Mouse (Mus musculus): ENCODE measurements around the gene Kirrel3.

Kirrel3 gene

DNA sequence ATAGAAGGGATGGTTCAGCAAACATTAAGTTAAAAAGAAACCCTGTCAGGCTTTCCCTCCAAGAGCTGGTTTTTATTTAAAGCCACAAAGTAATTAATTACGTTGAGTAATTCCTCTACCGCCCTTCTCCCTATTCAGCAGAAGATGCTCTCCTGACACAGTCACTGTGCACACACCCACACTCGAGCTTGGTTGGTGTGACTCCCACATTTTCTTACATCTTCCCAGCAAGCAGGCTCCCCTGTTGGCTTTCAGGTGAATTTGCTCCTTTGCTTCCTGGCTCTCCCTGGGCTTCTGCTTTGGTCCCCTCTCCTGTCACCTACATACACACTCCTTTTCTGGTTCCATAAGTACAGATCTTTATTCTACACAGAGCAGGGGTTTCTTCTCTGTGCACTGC, 203.7 kb downstream of the Kirrel3 start:
- no peak for DNase-seq (ENCODE audit: low spot score)

DNA sequence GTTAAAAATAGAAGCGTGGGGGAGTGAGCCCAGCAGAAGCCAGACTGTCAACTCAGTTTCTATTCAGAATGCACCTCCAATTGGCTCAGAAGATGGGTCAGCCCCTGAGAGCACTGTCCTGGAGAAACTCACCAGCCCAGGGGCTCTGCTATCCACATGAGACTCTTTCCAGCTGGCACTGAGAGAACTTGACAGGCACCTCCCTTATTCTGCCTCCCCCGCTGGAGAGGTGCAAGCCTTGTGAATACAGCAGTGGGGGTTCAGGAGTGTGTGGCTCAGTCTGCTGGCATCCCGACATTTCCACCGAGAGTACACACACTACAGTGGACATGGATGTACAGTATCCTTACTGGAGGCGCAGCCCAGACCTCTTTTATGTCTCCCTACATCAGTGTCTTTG, 210.0 kb downstream of the Kirrel3 start:
- no peak for DNase-seq (ENCODE audit: low spot score)

GRCm38 (mm10) chr9:34703547-34704300, 218.0 kb downstream of the Kirrel3 start:
- DNase-seq (ENCODE audit: low spot score) = no peak

DNA sequence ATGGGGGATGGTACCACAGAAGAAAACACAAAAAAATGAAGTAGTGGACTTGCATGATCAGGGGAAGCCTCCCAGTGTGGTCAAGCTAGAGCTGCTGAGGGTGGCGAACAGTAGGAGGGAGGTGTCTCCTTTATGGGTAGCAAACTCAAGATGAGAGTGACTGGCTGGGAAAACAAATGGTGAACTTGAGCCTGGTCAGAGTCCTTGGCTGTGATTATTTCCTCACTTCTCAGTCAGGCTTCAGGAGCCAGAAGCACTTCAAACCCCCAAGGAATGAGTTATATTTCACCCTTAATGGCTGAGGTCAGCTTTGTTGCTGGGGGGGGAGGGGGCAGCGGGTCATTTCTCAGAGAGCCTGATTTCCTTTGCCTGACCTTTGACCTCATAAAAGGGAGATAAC, 218.7 kb downstream of the Kirrel3 start:
- DNase-seq (ENCODE audit: low spot score) = peak; percentile 4

DNA sequence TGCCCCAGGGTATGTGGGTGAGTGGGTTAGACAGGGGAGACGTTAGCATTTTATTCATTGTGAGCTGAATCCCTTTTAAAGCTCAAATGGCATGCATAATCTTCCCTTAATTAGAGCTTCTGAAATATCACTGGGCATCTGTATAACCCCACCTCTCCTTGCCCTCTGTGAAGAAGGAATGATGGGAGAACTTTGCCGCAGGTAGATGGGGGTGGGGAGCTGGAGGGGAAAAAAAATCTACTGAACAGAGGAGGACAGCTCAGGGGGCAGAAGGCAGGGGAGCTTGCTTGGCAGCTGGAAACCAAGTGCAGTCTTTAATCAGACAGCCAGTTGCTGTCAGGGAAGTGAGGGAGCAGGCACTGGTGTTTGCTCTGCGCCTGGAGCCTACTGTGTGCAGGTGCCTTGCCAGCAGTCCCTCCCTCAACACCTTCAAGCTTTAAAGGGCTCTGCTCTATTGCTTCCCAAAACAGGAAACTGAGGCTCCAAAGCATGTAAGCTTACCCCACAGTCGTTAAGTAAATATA, 220.7 kb downstream of the Kirrel3 start:
- DNase-seq (ENCODE audit: low spot score) = no peak

DNA sequence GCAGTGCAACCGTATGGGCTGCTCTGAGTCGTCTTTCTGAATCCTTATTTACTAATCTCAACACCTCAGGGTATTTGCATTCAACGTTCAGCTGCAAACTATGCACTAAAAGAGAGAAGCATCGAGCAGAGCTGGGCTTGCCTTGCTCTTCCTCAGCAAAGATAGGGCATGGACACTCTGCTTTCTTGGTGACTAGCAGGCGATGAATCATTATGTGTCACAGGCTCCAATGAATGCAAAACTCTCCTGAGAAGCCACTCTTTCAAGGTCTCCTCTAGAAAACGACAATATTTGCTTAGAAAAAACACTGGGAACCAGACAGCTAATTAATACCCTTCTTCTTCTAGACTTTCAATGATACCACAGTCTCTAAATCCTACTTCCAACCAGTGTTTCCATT, 223.0 kb downstream of the Kirrel3 start:
- no peak for DNase-seq (ENCODE audit: low spot score)

DNA sequence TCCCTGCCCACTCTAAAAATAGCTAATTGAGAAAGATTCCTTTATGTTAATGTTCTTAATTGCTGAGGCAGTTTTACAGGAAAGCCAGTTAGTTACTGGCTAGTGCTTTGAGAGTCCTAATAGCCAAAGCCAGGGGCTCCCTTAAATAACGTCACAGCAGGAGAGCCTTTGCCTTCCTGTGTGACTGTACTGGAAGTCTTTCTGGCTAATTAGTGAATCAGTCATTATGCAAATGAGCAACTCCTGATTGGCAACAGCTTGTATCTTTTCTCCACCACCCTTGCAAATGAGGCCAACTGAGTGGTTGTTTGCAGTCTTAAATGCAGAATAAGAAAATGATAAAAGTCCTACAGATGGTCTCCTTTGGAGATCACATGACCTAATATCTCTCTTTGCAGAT, 226.3 kb downstream of the Kirrel3 start:
- DNase-seq (ENCODE audit: low spot score) = no peak

DNA sequence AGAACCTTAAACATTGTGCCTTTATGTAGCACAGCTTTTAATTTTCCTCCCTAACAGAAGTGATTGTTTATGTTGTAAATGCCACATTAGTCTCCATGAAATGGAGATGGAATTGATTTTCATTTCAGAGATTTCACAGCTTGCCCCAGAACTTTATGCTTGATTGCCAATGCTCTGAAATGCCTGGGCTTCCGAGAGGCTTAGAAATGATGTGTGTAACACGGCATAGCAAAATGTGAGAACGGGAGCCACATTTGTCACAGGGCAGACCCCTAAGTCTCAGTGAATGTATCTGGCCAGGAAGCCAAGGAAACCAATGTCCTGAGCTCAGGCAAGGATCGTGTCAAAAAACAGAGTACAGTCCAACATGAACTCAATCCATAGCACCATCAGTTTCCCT, 227.3 kb downstream of the Kirrel3 start:
- no peak for DNase-seq (ENCODE audit: low spot score)

DNA sequence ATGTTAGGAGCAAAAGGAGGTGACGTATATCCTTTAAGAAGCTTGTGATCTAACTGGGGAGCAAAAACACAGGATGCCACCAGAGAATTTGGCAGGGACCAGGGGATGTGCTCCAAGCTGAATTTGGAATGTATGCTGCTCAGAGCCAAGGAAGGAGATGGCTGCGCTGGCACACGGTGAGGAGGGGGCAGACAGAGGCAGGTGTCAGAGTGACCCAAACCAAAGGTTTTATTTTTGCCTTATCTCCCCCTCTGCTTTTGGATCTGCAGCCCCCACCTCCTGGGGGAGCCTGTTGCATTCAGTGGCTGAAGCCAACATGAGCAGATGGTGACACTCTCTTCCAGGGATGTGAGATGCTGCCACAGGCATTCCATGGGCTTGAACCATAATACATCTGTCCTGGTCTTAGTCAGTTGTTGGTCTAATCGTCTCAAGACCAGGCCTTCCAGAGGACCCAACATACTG, 227.8 kb downstream of the Kirrel3 start:
- DNase-seq (ENCODE audit: low spot score) = no peak

DNA sequence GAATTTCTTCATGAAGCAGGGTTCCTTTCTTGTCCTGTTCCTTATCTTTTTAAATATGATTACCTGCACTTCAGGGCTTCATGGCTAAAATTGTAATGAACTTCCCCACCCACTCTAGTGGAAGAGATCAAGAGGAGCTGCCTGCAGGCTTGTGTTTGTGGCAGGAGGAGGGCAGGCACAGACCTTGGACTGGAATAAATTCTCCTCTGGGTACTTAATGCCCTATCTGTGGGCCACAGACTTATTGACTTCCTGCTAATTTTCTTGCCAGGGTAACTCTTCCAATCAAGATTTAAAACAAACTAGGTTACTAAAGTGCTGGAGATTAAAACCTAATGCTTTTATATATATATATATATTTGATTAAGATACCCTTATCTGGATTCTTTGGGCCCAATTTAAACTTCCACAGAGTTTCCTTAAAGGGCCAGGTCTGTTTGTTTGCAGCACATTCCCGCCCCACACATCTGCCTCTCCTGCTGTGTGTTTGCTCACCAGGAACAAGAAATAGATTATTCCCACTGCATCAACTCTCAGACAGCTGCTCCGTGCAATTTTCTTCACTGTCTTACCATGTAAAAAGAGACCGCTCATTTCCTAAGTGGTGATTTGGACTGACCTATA, 229.4 kb downstream of the Kirrel3 start:
- DNase-seq (ENCODE audit: low spot score) = no peak

DNA sequence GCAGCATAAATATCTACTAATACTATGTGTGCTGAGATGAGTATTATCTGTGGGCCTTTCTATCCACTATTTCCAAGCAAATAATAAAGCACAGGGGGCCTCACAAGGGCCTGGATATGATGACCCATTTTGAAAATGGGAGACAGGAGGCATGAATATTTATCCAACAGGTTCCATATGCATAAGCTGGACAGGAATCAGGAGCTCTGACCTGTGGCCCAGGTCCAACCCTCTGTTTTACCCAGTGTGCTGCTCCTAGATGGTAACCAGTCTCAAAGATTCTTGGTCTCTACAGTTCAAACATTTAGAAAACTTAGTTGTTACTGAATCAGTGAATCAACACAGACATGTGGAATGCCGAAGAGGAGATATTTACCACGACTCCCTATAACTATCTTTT, 230.8 kb downstream of the Kirrel3 start:
- no peak for DNase-seq (ENCODE audit: low spot score)

DNA sequence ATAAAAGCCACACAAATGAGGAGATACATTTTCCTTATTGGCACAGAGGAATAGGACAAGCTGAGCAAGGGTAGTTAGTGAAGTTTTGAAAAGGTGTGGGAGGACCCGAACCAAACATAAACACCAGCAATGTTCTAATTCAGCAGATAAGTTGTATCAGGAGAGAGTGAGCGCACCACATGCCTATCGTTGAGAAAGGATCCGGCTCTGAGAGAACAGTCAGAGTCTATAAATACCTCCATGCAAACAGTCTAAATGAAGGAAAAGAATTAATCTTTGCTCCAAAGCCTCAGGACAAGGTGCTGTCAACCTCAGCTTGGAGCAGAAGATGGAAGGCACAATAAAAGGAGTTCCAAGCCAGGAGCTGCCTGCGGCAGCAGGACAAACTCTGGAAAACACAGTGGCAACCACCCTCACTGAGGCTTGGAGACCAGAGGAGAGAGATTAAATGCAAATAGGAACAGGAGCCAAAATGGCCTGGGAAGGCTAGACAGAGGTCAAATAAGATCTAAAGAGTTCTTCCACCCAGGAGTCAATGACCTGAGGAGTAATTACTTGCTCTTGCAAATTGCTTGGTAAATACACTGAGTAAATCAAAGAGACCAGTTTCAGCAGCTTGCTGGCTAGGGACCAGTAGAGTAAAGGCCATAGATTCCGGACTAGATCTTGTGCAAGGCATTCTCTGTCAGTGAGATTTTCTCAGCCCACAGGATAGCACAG, 235.9 kb downstream of the Kirrel3 start:
- DNase-seq (ENCODE audit: low spot score) = no peak

DNA sequence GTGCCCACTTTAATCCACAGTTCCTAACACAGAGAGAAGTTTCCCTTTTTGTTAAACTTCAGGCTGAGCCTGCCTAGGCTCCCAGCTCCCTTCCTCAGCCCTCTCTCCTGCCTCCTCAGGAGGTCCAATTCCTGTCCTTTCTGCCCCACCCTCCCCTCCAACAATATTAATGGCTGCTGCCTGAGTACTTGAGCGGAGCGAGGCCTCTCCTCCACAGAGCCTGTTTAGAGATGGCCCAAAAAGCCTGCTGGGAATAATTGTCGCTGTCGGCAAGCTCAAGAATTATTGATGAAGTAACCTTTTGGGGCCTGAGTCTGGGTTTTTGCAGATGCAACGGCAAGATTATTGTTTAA, 236.5 kb downstream of the Kirrel3 start:
- no peak for DNase-seq (ENCODE audit: low spot score)

- no peak for DNase-seq (ENCODE audit: low spot score)
These were observed 246.8 kb downstream of the Kirrel3 start for GRCm38 (mm10) chr9:34732507-34732906.

DNA sequence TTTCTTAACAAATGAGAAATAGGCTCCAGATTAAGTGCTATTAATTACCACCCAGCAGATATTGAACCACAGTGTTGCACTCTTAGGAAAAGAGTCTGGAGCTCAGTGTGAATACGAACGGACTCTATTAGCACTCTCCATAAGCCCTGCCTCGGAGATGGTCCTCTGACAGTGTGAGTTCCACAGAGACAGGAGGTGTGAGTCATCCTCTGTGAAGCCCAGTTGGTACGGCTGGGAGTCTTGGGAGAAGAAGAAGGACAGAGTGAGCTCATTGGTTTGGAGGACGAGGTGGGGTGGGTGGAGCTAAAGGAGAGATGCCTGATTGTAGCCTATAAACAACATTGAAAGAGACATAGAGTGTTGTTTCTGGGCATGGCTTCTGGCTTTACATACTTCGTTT, 247.9 kb downstream of the Kirrel3 start:
- no peak for DNase-seq (ENCODE audit: low spot score)

- DNase-seq (ENCODE audit: low spot score) = no peak
These were observed 249.3 kb downstream of the Kirrel3 start for GRCm38 (mm10) chr9:34734991-34735390.

GRCm38 (mm10) chr9:34739431-34739830, 253.7 kb downstream of the Kirrel3 start:
- no peak for DNase-seq (ENCODE audit: low spot score)

- DNase-seq (ENCODE audit: low spot score) = no peak
These were observed 255.1 kb downstream of the Kirrel3 start for GRCm38 (mm10) chr9:34740814-34741213.

GRCm38 (mm10) chr9:34748003-34748402, 262.3 kb downstream of the Kirrel3 start:
- no peak for DNase-seq (ENCODE audit: low spot score)

DNA sequence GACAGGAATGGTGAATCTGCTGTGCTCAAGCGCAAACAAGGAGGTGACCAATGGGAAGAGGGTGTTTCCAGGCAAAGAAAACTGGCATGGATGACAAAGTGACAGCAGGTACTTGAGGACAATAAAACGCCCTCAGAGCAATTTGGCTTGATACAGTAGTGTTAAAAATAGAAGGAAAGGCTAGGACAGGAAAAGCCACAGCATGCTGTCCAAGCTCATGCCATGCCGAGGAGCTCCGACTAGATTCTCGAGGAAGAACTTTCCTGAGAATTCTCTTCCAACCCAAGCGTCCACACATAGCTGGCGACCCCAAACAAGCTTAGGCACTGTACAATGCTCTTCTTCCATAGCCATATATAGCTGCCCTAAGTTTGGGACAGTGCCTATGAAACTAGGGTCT, 263.5 kb downstream of the Kirrel3 start:
- no peak for DNase-seq (ENCODE audit: low spot score)

GRCm38 (mm10) chr9:34749877-34750276, 264.2 kb downstream of the Kirrel3 start:
- no peak for DNase-seq (ENCODE audit: low spot score)

DNA sequence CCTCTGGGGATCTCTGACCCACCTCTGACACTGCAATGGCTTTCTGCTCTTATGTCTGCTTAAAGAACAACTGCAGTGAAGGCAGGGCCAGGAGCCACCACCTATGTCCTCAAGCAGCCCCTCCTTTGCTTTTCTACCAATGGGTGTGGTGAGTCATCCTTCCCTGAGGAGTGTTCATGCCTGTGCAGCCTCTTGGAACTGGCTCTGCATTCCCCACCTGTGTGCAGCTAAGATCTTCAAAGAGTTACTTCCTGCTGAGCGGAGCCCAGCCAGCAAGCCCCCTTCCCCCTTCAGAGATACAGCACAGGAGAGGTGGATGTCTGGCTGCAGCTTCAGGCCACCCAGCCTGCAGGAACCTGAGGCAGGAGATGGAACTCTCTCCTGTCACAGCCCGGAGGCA, 265.2 kb downstream of the Kirrel3 start:
- DNase-seq (ENCODE audit: low spot score) = no peak
